Mouse (Mus musculus) heart, postnatal 0 days (tissue): Measurements from ENCODE around the gene Taf10. TPM values are rescaled to one million over a fixed set of nuclear protein-coding genes. Genes with fewer than 3 reads are reported as not detected.

ENCODE experiments used
- ATAC-seq: fragments of 200-750 bp; cut with Nextera tagmentation; 2 replicates; pipeline ENCODE4 v1.8.0; 2017; ENCODE audit warnings: low read depth, moderate number of reproducible peaks, moderate library complexity; ENCODE audit not compliant: insufficient read depth
- DNase-seq: peaks from one replicate; pipeline ENCODE4 v3.0.0-alpha.2; 2016; ENCODE audit warnings: low spot score
- H3K27ac ChIP-seq: fragments of 300-500 bp; sonication (generic); 2 replicates; pipeline ENCODE4 v1.5.1; 2014; ENCODE audit warnings: low read depth, mild to moderate bottlenecking
- H3K27me3 ChIP-seq: fragments of 300-500 bp; sonication (generic); 2 replicates; pipeline ENCODE4 v1.6.1; 2014; ENCODE audit warnings: low read length, mixed read lengths; ENCODE audit not compliant: control insufficient read depth, insufficient read depth
- H3K36me3 ChIP-seq: fragments of 300-500 bp; sonication (generic); replicated peaks from 2 replicates; pipeline ENCODE4 v1.6.1; 2014; ENCODE audit warnings: low read length, mixed read lengths; ENCODE audit not compliant: control insufficient read depth, insufficient read depth
- H3K4me1 ChIP-seq: fragments of 300-500 bp; sonication (generic); 2 replicates; pipeline ENCODE4 v1.6.1; 2014; ENCODE audit warnings: antibody characterized with exemption; ENCODE audit not compliant: control insufficient read depth, insufficient read depth
- H3K4me2 ChIP-seq: fragments of 300-500 bp; sonication (generic); 2 replicates; pipeline ENCODE4 v1.6.1; 2014; ENCODE audit warnings: low read depth, mild to moderate bottlenecking, low read length, moderate library complexity
- H3K4me3 ChIP-seq: fragments of 300-500 bp; sonication (generic); 2 replicates; pipeline ENCODE4 v1.5.1; 2014; ENCODE audit warnings: low read depth, low read length
- H3K9ac ChIP-seq: fragments of 300-500 bp; sonication (generic); replicated peaks from 2 replicates; pipeline ENCODE4 v1.6.1; 2014; ENCODE audit warnings: low read depth, low read length, mixed read lengths
- H3K9me3 ChIP-seq: fragments of 300-500 bp; sonication (generic); replicated peaks from 2 replicates; pipeline ENCODE4 v1.6.1; 2016; ENCODE audit warnings: low read length; ENCODE audit not compliant: control insufficient read depth
- CTCF ChIP-seq: IDR thresholded peaks from 2 replicates; pipeline ENCODE4 v1.5.1; 2016; ENCODE audit warnings: antibody characterized with exemption, control low read depth, low read depth
- EP300 ChIP-seq: IDR thresholded peaks from 2 replicates; pipeline ENCODE4 v1.6.1; 2016; ENCODE audit warnings: antibody characterized with exemption, low read depth
- WGBS: fragments of 180-500 bp; shearing (Covaris S2); extraction: QIAGEN DNeasy Blood & Tissue Kit; methylation state at CpG from one replicate; pipeline ENCODE4 v1.1.7; 2014; 5-methylcytosine and 5-hydroxymethylcytosine counted together
- polyA plus RNA-seq: library from polyadenylated mRNA; unstranded; fragments of >200 nt; fragmentation: Nextera tagmentation; extraction: Ambion mirVana; gene quantifications from 2 replicates; pipeline ENCODE4 v1.2.1, GENCODE M21; 2015
- total RNA-seq: library from RNA; depleted of rRNA; stranded (reverse); fragments of >200 nt; gene quantifications from 2 replicates; pipeline ENCODE4 v1.2.3, GENCODE M21; 2014; ENCODE audit warnings: low replicate concordance; rRNA removed

The Taf10 gene
- total and polyA plus RNA-seq, 2 experiments from 2014 or later, result 80.1 to 108 TPM

GRCm38 (mm10) chr7:105708733-105709132 lies 35.4 kb downstream of the Taf10 start:
- TF ChIP-seq CTCF (no peak), EP300 (no peak)
- no peak overlapping the region for H3K4me3 ChIP-seq

GRCm38 (mm10) chr7:105703816-105704215 lies 40.3 kb downstream of the Taf10 start:
- DNase-seq (no peak), ATAC-seq (no peak)
- H3K27ac ChIP-seq, result no peak overlapping the region
- no peaks in the 10 kb centered on the region for H3K27me3 ChIP-seq
- no peaks in the 10 kb centered on the region for H3K4me1 ChIP-seq
- no peak overlapping the region for H3K4me2 ChIP-seq
- no peak overlapping the region for H3K4me3 ChIP-seq
- WGBS, result 80% methylated on average over 4 of the region's 4 CpGs
- TF ChIP-seq CTCF (no peak), EP300 (no peak)
- no peaks in the 10 kb centered on the region for H3K36me3 ChIP-seq
- no peak overlapping the region for H3K9ac ChIP-seq
- no peaks in the 10 kb centered on the region for H3K9me3 ChIP-seq

More at GRCm38 (mm10) chr7:105708733-105709132, 35.4 kb downstream of the Taf10 start:
- Histone ChIP-seq H3K4me1 (no peaks in the 10 kb centered on the region), H3K27ac (no peak overlapping the region), H3K27me3 (no peaks in the 10 kb centered on the region), H3K4me2 (no peak overlapping the region), H3K9me3 (no peaks in the 10 kb centered on the region), H3K36me3 (no peaks in the 10 kb centered on the region), H3K9ac (no peak overlapping the region)
- ATAC-seq (no peak), DNase-seq (no peak)
- 75% methylated on average over 5 of the region's 5 CpGs for WGBS

- H3K27me3 ChIP-seq, result no peaks in the 10 kb centered on the region
- no peaks in the 10 kb centered on the region for H3K4me1 ChIP-seq
- H3K27ac ChIP-seq, result no peak overlapping the region
- H3K36me3 ChIP-seq, result no peaks in the 10 kb centered on the region
- 80% methylated on average over 16 of the region's 16 CpGs for WGBS
- H3K9ac ChIP-seq, result no peak overlapping the region
- no peaks in the 10 kb centered on the region for H3K9me3 ChIP-seq
- DNase-seq (no peak), ATAC-seq (no peak)
- no peak for TF ChIP-seq CTCF
- TF ChIP-seq EP300, result no peak
- H3K4me2 ChIP-seq, result no peak overlapping the region
- H3K4me3 ChIP-seq, result no peak overlapping the region
These were observed 41.0 kb downstream of the Taf10 start for GRCm38 (mm10) chr7:105703184-105703583.

- DNase-seq (no peak), ATAC-seq (no peak)
- Histone ChIP-seq H3K9me3 (no peaks in the 10 kb centered on the region), H3K27ac (no peak overlapping the region), H3K27me3 (no peaks in the 10 kb centered on the region), H3K36me3 (no peaks in the 10 kb centered on the region), H3K4me2 (no peak overlapping the region), H3K4me1 (no peaks in the 10 kb centered on the region), H3K9ac (no peak overlapping the region), H3K4me3 (no peak overlapping the region)
- TF ChIP-seq CTCF, result no peak
- no peak for TF ChIP-seq EP300
- 45% methylated on average over 1 of the region's 1 CpGs for WGBS
These were observed 53.3 kb downstream of the Taf10 start for GRCm38 (mm10) chr7:105690875-105691274.

Other genes starting within 250 kb of the Taf10 start
- gene Smpd1, start 190.0 kb downstream of the Taf10 start, total RNA-seq, result 159 and 173 TPM in 2 replicates
- 81.0 and 85.3 TPM in 2 replicates for gene Smpd1, start 190.0 kb downstream of the Taf10 start, polyA plus RNA-seq
- gene Apbb1, start 162.7 kb downstream of the Taf10 start, total RNA-seq, result 48.0 and 170 TPM in 2 replicates
- 67.3 and 69.7 TPM in 2 replicates for gene Apbb1, start 162.7 kb downstream of the Taf10 start, polyA plus RNA-seq
- gene Hpx, start 144.2 kb downstream of the Taf10 start, total RNA-seq, result 0.38 and 1.0 TPM in 2 replicates
- gene Hpx, start 144.2 kb downstream of the Taf10 start, polyA plus RNA-seq, result 0.15 and 0.18 TPM in 2 replicates
- 32.3 and 56.5 TPM in 2 replicates for gene Trim3, start 110.8 kb downstream of the Taf10 start, total RNA-seq
- gene Trim3, start 110.8 kb downstream of the Taf10 start, polyA plus RNA-seq, result 18.0 and 18.1 TPM in 2 replicates
- 54.2 and 128 TPM in 2 replicates for gene Timm10b, start 104.3 kb downstream of the Taf10 start, total RNA-seq
- gene Timm10b, start 104.3 kb downstream of the Taf10 start, polyA plus RNA-seq, result 211 and 213 TPM in 2 replicates
- 53.4 and 80.4 TPM in 2 replicates for gene Arfip2, start 103.9 kb downstream of the Taf10 start, total RNA-seq
- gene Arfip2, start 103.9 kb downstream of the Taf10 start, polyA plus RNA-seq, result 31.7 and 32.9 TPM in 2 replicates
- gene Gm45799, start 103.8 kb downstream of the Taf10 start, total RNA-seq, result 40.0 and 126 TPM in 2 replicates
- gene Gm45799, start 103.8 kb downstream of the Taf10 start, polyA plus RNA-seq, result 58.4 and 62.6 TPM in 2 replicates
- 0.04 and 1.9 TPM in 2 replicates for gene Dnhd1, start 93.5 kb downstream of the Taf10 start, total RNA-seq
- gene Dnhd1, start 93.5 kb downstream of the Taf10 start, polyA plus RNA-seq, result 0.03 and 0.36 TPM in 2 replicates
- 228 and 240 TPM in 2 replicates for gene Ilk, start 7.8 kb downstream of the Taf10 start, total RNA-seq
- 272 and 276 TPM in 2 replicates for gene Ilk, start 7.8 kb downstream of the Taf10 start, polyA plus RNA-seq
- 17.9 and 21.8 TPM in 2 replicates for gene Rrp8, start 7.0 kb downstream of the Taf10 start, total RNA-seq
- 15.5 and 17.1 TPM in 2 replicates for gene Rrp8, start 7.0 kb downstream of the Taf10 start, polyA plus RNA-seq
- 89.7 and 99.9 TPM in 2 replicates for gene Tpp1, start 7.9 kb upstream of the Taf10 start, total RNA-seq
- 54.8 and 61.2 TPM in 2 replicates for gene Tpp1, start 7.9 kb upstream of the Taf10 start, polyA plus RNA-seq
- gene Dchs1, start 43.3 kb upstream of the Taf10 start, total RNA-seq, result 19.3 and 27.2 TPM in 2 replicates
- 1.9 and 2.1 TPM in 2 replicates for gene Dchs1, start 43.3 kb upstream of the Taf10 start, polyA plus RNA-seq
- 18.6 and 46.1 TPM in 2 replicates for gene Mrpl17, start 66.7 kb upstream of the Taf10 start, total RNA-seq
- 207 and 217 TPM in 2 replicates for gene Mrpl17, start 66.7 kb upstream of the Taf10 start, polyA plus RNA-seq
- 50.6 and 55.0 TPM in 2 replicates for gene Gm4070, start 209.6 kb upstream of the Taf10 start, total RNA-seq
- gene Gm4070, start 209.6 kb upstream of the Taf10 start, polyA plus RNA-seq, result 1.3 and 1.4 TPM in 2 replicates